Mouse (Mus musculus): ENCODE measurements at regions not wholly inside any gene's neighbourhood (a gene's known extent, or its start where the extent isn't known, plus 50 kb on each side); places are given as distances from the start of the nearest gene placed in this dataset.
"Not testable (repeated sequence)": the region's sequence is repeated elsewhere in the genome, so short reads cannot be mapped to it uniquely, and the experiment has no call there.

GRCm38 (mm10) chr4:53263776-53264175 is 104.1 kb upstream of the Abca1 start:
- no peak for DNase-seq (ENCODE audit: low read depth)

DNA sequence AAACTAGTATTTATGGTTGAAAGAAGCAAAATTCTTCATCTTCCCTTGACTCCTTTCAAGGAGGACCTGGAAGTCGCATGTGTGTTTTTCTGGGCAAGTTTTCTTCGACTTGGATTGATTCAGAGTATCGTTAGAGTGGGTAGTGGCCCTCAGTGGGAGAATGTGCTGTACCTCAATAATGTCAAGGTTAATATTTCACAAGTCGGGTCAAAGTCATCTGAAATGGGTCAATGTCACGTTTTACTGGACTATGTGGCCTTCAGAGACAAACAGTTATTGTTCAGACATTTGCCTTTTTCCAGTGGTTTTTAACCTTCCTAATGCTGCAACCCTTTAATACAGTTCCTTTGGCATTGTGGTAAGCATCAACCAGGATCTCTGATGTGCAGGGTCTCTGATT is 102.8 kb upstream of the Abca1 start:
- no peak for DNase-seq (ENCODE audit: low read depth)

DNA sequence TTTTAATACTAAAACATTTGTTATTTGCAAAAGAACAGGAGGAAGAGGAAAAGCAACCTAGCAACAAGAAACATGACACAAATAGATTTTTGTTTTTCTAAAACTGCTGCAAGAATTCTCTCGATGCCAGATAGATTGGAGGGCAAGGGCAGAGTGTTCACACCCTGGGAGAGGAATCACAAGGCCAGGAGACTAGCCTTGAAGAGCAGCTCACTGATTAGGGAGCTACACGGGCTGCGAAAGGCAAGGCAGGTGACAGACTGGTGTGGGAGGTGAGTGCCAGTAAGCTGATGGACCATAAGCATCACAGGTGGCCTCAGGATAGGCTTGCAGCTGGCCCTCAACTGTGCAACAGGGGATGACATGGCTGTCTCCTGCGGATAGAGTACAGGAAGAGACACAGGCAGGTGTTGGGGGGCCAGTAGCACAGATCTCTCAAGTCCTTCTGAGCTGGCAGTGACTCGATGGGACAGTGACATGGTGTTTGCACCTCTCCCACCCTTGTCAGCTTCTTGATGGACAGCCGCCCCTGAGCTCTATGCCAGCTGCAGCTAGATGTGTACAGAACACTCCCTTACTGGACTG is 102.0 kb upstream of the Abca1 start:
- DNase-seq (ENCODE audit: low read depth), result no peak

- DNase-seq (ENCODE audit: low read depth), result no peak
Measured at GRCm38 (mm10) chr4:53258975-53259374, 99.3 kb upstream of the Abca1 start.

GRCm38 (mm10) chr4:53256996-53257395 is 97.3 kb upstream of the Abca1 start:
- no peak for DNase-seq (ENCODE audit: low read depth)

DNA sequence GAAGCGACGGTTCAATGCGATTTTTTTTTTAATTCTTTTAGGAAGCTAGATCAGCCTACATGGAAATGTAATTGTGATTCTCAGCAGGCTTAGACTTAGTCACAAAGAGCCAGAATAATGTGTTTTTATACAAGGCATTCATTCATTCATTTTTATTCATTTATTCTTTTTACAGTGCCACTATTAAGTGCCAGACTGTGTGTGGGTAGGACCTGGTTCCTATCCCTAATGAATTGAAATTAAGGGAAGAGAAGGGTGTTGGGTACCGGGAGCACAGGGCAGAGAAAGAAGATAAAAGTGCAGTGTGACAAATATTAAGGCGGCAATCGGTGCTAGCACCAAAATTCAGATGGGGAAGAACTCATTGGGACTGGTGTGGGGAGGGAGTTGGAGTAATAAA is 94.8 kb upstream of the Abca1 start:
- no peak for DNase-seq (ENCODE audit: low read depth)

DNA sequence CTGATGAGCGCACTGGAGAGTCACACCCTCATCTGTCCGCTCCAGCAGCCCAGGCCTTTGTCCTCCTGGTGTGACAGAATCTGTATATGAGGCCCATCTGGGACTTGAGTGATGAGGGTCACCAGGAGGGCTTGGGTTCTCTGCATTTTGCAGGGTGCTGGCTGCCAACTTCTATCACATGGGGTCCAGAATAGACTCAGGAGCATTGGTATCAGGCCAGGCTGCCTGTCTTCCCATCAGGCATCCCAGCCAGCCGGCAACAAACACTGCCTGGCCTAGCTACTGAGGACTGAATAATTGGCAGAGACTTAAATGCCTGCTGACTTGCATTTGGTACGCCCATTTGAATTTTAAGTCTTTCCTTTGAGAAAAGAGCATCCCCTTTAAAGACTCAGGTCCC is 94.0 kb upstream of the Abca1 start:
- DNase-seq (ENCODE audit: low read depth), result no peak

- no peak for DNase-seq (ENCODE audit: low read depth)
Measured at GRCm38 (mm10) chr4:53250325-53250724, 90.6 kb upstream of the Abca1 start.

GRCm38 (mm10) chr4:53246083-53246747 is 86.5 kb upstream of the Abca1 start:
- no peak for DNase-seq (ENCODE audit: low read depth)

DNA sequence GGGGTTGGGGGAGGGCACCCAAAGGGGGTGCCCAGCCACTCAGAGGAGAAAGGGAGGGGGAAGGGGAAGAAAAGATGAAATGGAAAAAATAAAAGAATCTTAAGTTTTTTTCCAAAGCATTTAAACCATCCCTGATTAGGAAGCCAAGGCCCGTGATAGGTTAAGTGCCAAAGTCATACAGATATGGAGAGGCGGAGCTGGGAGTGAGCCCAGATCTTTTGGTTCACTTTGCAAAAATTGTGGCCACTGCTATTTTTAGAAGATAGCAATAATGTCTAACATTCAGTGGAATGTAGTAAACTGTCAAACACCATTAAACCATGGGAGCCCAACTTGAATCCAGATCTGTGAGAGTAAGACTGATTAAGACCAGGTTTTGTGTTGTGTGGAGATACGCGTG is 85.9 kb upstream of the Abca1 start:
- DNase-seq (ENCODE audit: low read depth), result no peak

- DNase-seq (ENCODE audit: low read depth), result not testable (repeated sequence)
Measured at GRCm38 (mm10) chr4:53243473-53243872, 83.8 kb upstream of the Abca1 start.

GRCm38 (mm10) chr4:53239856-53240255 is 80.2 kb upstream of the Abca1 start:
- DNase-seq (ENCODE audit: low read depth), result no peak

GRCm38 (mm10) chr4:53238314-53239259 is 78.9 kb upstream of the Abca1 start:
- no peak for DNase-seq (ENCODE audit: low read depth)

DNA sequence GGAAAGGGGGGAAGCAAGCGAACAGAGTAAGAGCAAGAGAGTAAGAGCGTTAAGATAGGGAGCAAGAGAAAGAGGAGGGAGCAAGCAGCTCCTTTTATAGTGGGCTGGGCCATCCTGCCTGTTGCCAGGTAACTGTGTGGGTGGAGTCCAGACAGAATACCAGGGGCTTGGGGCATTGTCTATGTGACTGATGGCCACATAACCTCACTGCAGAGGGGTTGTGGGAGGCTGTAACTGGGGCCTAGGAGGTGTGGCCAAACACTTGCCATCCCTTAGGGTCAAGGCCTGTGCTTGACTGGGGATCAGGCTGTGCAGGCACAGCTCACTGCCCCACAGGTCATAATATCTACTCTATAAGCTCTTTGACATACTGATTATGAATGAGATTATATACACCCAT is 76.2 kb upstream of the Abca1 start:
- DNase-seq (ENCODE audit: low read depth), result no peak

DNA sequence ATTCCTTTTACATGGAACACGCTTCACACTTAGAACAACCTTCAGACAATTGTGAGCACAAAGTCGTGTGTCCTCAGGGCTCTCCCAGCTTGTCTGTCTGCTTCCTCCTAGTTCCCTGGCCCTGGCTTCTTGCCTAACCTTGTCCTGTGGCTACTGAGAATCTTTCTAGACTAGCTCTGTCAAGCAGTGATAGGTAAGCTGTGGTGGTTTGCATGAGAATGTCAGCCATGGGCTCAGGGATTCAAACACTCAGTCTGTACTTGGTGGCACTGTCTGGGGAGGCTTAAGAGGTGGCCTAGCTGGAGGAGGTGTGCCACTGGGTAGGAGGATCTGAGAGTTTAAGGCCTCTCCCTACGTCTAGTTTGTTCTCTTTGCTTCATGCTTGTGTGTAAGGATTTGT is 72.7 kb upstream of the Abca1 start:
- DNase-seq (ENCODE audit: low read depth), result no peak

- no peak for DNase-seq (ENCODE audit: low read depth)
Measured at GRCm38 (mm10) chr4:53231867-53232266, 72.2 kb upstream of the Abca1 start.

DNA sequence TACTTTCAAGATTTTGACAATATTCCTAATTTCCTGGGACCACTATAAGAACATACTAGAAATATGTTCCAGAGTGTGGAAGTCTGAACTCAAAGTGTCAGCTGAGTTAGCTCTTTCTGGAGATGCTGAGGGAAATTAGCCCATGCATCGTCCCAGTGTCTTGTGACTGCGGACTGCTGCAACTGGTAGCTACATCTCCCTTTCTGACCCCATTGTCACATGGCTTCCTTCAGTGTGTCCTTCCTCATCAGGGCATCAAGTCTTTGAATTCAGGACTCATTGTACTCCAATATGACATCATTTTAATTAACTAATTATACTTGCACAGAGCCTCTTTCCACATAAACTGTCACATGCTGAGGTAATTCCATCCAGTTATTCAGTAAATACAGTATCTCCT is 71.4 kb upstream of the Abca1 start:
- DNase-seq (ENCODE audit: low read depth), result no peak

DNA sequence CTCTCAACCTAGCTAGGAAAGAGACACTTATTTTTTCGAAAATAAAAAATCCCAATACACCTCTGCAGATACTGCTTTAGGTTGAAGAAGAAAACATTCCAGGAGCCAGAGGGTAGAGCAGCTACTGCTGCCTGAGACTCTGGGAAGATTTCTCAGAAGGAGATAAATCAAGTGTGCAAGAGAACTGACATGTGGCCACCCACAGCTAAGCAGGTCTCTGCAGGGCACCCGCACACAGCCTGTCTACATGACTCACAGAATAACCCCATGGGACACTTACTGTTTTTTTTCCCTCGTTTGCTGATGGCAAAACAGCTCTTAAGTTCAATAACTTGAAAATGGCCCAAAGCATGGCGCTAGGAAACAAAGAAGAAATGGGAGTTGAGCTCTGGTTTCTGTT is 68.7 kb upstream of the Abca1 start:
- peak; percentile 77 for DNase-seq (ENCODE audit: low read depth)

- DNase-seq (ENCODE audit: low read depth), result peak; percentile 94
Measured at GRCm38 (mm10) chr4:53227771-53228170, 68.1 kb upstream of the Abca1 start.

- no peak for DNase-seq (ENCODE audit: low read depth)
Measured at GRCm38 (mm10) chr4:53227071-53227470, 67.4 kb upstream of the Abca1 start.

- no peak for DNase-seq (ENCODE audit: low read depth)
Measured at GRCm38 (mm10) chr4:53226376-53226775, 66.7 kb upstream of the Abca1 start.

DNA sequence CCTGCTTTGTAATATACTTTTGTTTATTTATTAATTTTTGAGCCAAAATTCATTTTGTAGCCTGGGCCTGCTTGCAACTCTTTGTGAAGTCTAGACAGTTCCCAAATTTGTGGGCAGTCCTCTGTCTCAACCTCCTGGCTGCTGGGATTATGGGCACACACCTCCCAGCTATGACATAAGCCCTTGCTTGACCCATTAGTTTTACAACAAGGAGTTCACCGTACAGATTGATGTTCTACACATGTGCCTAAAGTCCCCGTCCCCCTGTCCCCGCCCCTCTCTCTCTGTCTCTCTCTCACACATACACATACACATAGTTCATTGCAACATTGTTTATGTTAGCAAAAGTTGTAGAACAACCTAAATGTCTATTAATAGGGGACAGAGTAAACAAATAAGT is 63.7 kb upstream of the Abca1 start:
- DNase-seq (ENCODE audit: low read depth), result no peak

- DNase-seq (ENCODE audit: low read depth), result no peak
Measured at GRCm38 (mm10) chr4:53220809-53221208, 61.1 kb upstream of the Abca1 start.

Measured in gonadal fat pad, adult 2 months (tissue).